ENCODE assay signal across 11 mouse cellular contexts in genomic region chr5:72353746-72354145, GRCm38 (mm10).
"Had no signal": no experiment of that assay in that cellular context is flagged by ENCODE, and none has a peak within 500 bp of the region (broad histone marks: within the 10 kb centered on the region; RNA-seq: fewer than 3 reads in every experiment).

No protein-coding gene starts in this region.

- ATAC-seq: liver, postnatal 0 days; lung, postnatal 0 days; midbrain, embryonic 16.5 days had no signal

- DNase-seq: liver, postnatal 0 days; lung, adult 2 months; lung, postnatal 14 days; lung, postnatal 36 days; midbrain, embryonic 14.5 days; right cerebral cortex, postnatal 14 days; thymus, adult 2 months; thymus, postnatal 25 days; thymus, postnatal 4 days had no signal
